Mouse (Mus musculus) adrenal gland, adult 18-20 months (tissue): ENCODE measurements around the gene Ndc1. TPM values are rescaled to one million over a fixed set of nuclear protein-coding genes. Genes with fewer than 3 reads are reported as not detected.
"Not testable (repeated sequence)": the region's sequence is repeated elsewhere in the genome, so short reads cannot be mapped to it uniquely, and the experiment has no call there.

ENCODE experiments used
- DNase-seq, 2 experiments: peaks; one replicate each; pipeline ENCODE4 v3.0.0; 2021 to 2022; ENCODE audit warnings: low spot score in 2 of 2
- total RNA-seq, 2 experiments: library from RNA; stranded (reverse); gene quantifications; 1 replicate in 1 of 2; 2 replicates in 1 of 2; pipeline ENCODE4 v1.2.3; 2021

Gene Ndc1
- total RNA-seq, 2 experiments from 2014 or later, result 11.4 to 12.3 TPM

DNA sequence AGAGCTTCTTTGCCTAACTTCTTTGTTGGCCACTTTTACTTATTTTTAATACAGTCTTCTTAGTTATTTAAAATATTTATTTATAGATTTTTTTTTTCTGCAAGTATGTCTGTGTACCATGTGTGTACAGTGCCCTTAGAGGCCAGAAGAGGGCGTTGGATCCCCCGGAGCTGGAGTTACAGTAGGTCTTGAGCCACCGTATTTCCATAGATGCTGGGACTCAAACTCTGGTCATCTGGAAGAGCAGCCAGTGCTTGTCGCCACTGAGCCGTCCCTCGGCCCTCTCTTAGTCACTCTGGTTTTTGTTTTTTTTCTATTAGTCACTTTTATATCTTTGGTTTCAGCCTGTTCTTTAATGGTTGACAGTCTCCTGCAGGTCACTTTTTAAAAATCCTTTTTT, 4.0 kb upstream of the Ndc1 start:
- no peak for DNase-seq

GRCm38 (mm10) chr4:107364190-107364639, 3.4 kb upstream of the Ndc1 start:
- no peak for DNase-seq

DNA sequence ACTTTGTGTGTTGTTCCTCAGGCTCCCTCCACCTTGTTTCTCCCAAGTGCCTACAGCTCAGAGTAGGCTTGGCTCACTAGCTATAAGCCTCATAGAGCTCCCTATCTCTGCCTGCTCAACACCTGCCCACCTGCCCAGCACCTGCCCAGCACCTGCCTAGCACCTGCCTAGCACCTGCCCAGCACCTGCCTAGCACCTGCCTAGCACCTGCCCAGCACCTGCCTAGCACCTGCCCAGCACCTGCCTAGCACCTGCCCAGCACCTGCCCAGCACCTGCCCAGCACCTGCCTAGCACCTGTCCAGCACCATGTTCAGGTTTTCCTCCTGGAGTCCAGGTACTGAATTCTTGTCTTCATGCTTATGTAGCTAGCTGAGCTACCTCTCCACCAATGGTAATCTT, 1.2 kb upstream of the Ndc1 start:
- DNase-seq, result not testable (repeated sequence)

- no peak for DNase-seq
Measured at GRCm38 (mm10) chr4:107372304-107372703, 4.7 kb downstream of the Ndc1 start.

GRCm38 (mm10) chr4:107374677-107375076, 7.1 kb downstream of the Ndc1 start:
- DNase-seq, result no peak

DNA sequence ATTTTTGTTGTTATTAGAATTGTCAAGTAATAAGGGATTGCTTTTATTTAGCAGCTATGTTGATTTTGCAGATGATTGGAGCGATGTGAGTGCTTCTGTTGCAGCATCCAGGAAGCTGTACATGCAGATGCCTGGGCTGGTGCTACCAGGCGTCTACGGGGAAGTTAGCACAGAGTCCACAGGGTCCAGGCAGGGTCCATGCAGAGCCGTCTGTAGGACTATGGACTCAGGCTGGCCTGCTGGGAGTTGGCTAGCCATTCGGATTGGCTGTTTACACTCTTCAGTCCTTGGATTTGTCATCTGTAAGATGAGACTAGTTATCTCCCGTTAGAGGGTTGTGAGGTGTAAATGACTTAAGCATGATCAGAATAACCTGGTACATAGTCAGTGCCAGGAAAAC, 11.4 kb downstream of the Ndc1 start:
- no peak for DNase-seq

DNA sequence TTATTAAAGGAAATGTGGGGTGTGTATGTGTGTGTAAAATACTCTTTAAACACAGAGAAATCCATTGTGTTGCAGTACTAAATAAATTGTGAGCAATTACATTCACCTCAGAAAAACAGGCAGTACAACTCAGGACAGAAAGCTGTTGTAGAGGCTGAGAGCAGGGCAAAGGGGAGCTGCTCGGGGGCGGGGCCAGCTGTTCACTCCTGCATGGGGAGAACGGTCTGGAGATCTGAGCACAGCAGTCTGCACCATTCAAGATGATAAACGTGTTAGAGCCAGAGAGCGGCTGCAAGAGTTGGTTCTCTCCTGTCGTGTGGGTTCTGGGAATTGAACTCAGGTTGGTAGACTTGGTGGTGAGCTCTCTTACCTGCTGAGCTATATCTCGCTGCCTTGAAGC, 13.3 kb downstream of the Ndc1 start:
- DNase-seq, result no peak

DNA sequence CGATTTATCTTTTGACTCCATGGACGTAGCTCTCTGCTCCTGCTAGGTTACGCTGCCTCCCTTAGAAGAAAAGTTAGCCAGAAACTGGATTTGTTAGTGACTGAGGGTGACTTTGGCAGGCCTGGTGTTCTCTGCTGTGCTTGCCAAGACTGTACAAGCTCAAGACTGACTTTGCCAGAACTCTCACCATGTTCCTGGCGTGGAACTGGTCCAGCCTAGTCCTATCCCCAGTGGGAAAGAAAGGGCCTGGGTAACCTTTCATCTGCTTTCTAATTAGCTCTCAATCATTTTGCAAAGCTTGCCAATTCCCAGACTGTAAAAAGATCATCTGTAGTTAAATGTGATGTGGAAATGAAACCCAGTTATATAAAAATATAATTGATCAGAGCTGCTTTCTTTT, 19.5 kb downstream of the Ndc1 start:
- DNase-seq, result no peak

DNA sequence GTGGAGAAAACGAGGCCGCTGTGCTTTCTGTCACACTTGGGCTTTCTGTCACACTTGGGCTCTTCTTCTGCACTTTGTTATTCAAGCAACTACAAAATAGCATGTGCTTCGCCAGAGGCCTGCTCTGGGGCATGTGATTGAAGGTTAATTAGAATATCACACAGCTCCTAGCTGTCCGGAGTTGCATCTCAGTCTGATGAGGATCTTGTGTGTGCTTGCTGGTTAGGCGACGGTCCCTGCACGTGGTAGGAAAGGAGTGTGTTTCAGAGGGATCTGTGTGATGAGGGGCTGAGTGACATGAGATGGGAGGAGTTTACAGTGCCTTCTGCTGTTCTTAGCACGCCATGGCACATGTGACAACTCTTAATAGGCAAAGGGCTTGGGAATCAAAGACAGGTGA, 19.9 kb downstream of the Ndc1 start:
- DNase-seq, result no peak

DNA sequence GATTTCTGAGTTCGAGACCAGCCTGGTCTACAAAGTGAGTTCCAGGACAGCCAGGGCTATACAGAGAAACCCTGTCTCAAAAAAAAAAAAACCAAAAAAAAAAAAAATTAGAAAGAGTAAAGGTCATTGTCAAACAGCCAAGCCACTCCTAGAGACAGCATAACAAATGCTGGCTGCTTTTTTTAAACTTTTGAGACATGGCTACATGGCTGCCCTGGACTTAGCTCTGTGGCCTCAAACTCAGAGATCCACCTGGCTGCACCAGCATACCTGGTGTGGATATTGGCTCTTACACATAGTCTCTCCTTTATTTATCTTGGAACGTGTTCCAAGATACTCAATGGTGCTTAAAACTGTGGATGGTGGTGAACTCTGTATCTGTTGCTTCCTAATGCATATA, 20.7 kb downstream of the Ndc1 start:
- no peak for DNase-seq

GRCm38 (mm10) chr4:107389345-107389744, 21.8 kb downstream of the Ndc1 start:
- no peak for DNase-seq

- no peak for DNase-seq
Measured at GRCm38 (mm10) chr4:107393771-107394170, 26.2 kb downstream of the Ndc1 start.

DNA sequence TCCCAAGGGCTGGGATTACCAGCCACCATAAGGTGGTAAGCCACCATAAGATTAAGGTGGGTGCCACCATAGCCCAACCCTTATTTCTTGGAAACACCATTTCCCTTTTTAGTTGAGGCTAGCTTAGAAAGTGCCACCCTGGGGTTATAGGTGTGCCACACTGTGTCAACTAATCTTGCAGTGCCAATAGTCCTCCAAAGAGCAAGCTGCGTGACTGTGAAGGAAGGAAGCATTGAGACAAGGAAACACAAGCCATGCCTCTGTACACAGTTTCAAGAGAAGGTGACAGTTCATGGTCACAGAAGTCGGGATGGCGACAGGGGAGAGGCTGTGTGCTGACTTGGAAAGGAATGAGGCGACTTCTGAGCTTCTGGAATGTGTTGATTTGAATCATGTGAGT, 52.6 kb downstream of the Ndc1 start:
- DNase-seq, result no peak

- DNase-seq, result no peak
Measured at GRCm38 (mm10) chr4:107421711-107422110, 54.1 kb downstream of the Ndc1 start.

DNA sequence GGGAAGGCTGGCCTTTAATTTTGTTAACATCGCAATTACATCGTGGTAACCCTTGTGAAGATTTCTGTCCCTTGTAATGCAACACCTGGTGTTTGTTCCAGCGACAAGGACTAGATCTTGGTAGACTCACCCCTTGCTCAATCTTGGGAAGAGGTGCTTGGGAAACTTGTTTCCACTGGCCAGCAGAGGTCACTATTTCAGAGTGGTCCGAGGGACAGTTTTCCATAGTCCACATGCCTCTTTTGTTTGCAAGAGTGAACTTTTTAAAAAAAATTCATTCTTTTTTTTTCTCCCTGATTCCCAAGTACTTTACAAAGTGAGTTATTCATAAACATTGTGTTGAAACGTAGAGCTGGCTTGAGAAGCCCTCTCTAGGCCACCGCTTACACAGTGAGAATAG, 54.6 kb downstream of the Ndc1 start:
- DNase-seq, result peak in 1 of 2 experiments; percentile 21

GRCm38 (mm10) chr4:107425616-107426015, 58.0 kb downstream of the Ndc1 start:
- DNase-seq, result no peak

- DNase-seq, result no peak
Measured at GRCm38 (mm10) chr4:107426631-107427030, 59.0 kb downstream of the Ndc1 start.

DNA sequence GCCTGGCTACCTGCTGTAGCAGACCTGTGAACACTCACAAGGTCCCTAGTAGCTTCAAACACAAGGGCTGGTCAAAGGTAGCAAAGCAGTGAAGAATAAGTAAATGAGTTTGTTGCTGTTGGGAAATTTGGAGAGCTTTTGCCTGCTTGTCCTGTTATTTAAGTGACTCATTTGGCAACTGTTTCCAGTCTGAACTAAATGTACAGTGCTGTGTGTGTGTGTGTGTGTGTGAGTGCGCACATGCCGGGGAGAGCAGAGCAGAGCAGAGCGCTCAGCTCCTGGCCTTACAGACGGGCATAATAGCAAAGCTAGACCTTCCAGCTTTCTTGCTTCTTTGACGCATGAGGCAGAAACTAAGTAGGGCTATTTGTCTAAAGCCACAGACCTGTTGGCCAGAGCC, 65.1 kb downstream of the Ndc1 start:
- no peak for DNase-seq

- no peak for DNase-seq
Measured at GRCm38 (mm10) chr4:107433998-107434355, 66.4 kb downstream of the Ndc1 start.

DNA sequence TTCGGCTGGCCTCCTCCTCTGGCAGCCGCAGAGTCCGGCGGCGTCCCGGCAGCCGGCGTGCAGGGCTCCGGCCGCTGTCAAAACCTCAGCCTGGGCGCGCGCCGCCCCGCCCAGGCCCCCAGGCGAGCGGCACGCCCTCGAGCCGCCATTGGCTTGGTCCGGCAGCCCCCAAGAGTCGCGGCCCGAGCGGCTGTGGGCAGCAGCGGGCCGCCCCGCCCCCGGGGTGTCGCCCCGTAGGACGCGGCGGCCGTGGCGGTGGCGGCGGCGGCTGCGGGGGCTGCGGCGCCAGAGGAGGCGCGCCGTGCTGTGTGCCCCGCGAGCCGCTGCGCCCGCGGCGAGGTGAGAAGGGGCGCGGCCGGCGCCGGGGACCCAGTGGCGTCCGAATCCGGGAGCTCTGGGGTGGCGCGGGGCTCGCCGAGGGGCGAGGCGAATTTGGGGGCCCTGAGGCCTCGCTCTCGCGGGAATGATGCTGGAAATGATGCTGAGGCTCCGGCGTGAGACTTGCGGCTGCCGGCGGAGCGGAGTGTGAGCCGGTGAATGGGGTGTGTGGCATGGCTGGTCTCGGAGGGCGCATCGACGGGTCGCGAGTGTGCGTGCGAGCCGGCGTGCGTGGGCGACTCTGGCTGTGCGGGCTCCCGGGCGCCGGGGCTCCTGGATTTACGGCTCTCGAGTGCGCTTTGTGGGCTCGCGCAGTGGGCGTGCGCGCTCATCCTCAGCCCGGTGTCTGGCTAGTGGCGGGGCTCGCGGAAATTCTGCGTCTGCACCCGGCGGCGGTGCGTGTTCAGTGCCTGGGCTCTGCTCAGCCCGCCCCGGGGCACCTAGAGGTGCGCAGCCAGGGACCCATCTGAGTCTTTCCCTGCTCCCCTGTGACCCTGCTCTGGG, 67.0 kb downstream of the Ndc1 start, which contains the start of gene Glis1:
Gene Glis1 (plus strand): TSS at position 236 of the 882 bp plus-strand sequence.
- DNase-seq, result peak; percentile 65 to 69

GRCm38 (mm10) chr4:107435238-107435946, 67.8 kb downstream of the Ndc1 start:
- DNase-seq, result no peak

GRCm38 (mm10) chr4:107436476-107436875, 68.9 kb downstream of the Ndc1 start:
- no peak for DNase-seq
